Mouse (Mus musculus): ENCODE results near the gene Rnf207.

The Rnf207 gene

GRCm38 (mm10) chr4:152318517-152319234 is at the start of gene Rnf207:
Rnf207 (minus strand) TSS chr4:152318993.
- DNase-seq, result peak; percentile 38 to 49

GRCm38 (mm10) chr4:152365228-152365627 is 46.4 kb upstream of the Rnf207 start:
- no peak for DNase-seq

- no peak for DNase-seq
Observed at GRCm38 (mm10) chr4:152362180-152362579, 43.4 kb upstream of the Rnf207 start.

- peak; percentile 14 to 45 for DNase-seq
Observed at GRCm38 (mm10) chr4:152360855-152361254, 42.1 kb upstream of the Rnf207 start.

GRCm38 (mm10) chr4:152359700-152360099 is 40.9 kb upstream of the Rnf207 start:
- no peak for DNase-seq

- no peak for DNase-seq
Observed at GRCm38 (mm10) chr4:152355672-152356071, 36.9 kb upstream of the Rnf207 start.

GRCm38 (mm10) chr4:152353886-152354637 is 35.3 kb upstream of the Rnf207 start:
- DNase-seq, result no peak

- DNase-seq, result no peak
Observed at GRCm38 (mm10) chr4:152351422-152352305, 32.9 kb upstream of the Rnf207 start.

GRCm38 (mm10) chr4:152350722-152351421 is 32.1 kb upstream of the Rnf207 start:
- no peak for DNase-seq

- no peak for DNase-seq
Observed at GRCm38 (mm10) chr4:152349837-152350381, 31.1 kb upstream of the Rnf207 start.

GRCm38 (mm10) chr4:152345120-152345889 is 26.5 kb upstream of the Rnf207 start:
- DNase-seq, result no peak

GRCm38 (mm10) chr4:152344651-152345050 is 25.9 kb upstream of the Rnf207 start:
- no peak for DNase-seq

GRCm38 (mm10) chr4:152343296-152343695 is 24.5 kb upstream of the Rnf207 start:
- DNase-seq, result no peak

GRCm38 (mm10) chr4:152340584-152341284 is 21.9 kb upstream of the Rnf207 start:
- DNase-seq, result peak; percentile 17 to 29

- DNase-seq, result no peak
Observed at GRCm38 (mm10) chr4:152339293-152339790, 20.5 kb upstream of the Rnf207 start.

GRCm38 (mm10) chr4:152338419-152339292 is 19.9 kb upstream of the Rnf207 start, which contains the start of gene Chd5:
Chd5 (plus strand) TSS chr4:152338651.
- no peak for DNase-seq

GRCm38 (mm10) chr4:152337772-152338171 is 19.0 kb upstream of the Rnf207 start:
- DNase-seq, result no peak

- DNase-seq, result no peak
Observed at GRCm38 (mm10) chr4:152333587-152333986, 14.8 kb upstream of the Rnf207 start.

GRCm38 (mm10) chr4:152332952-152333351 is 14.2 kb upstream of the Rnf207 start:
- DNase-seq, result peak; percentile 58 to 69

All from thymus, postnatal 36 days (tissue).